Mouse (Mus musculus): ENCODE results near the gene Iscu. TPM values are rescaled to one million over a fixed set of nuclear protein-coding genes. Genes with fewer than 3 reads are reported as not detected.

Gene Iscu
- 12.3 TPM for polyA plus RNA-seq (2014; fragmentation: Illumina TruSeq; extraction: RNeasy Lipid Tissue Mini Kit (QIAGEN cat#74804); ENCODE audit: low replicate concordance)

DNA sequence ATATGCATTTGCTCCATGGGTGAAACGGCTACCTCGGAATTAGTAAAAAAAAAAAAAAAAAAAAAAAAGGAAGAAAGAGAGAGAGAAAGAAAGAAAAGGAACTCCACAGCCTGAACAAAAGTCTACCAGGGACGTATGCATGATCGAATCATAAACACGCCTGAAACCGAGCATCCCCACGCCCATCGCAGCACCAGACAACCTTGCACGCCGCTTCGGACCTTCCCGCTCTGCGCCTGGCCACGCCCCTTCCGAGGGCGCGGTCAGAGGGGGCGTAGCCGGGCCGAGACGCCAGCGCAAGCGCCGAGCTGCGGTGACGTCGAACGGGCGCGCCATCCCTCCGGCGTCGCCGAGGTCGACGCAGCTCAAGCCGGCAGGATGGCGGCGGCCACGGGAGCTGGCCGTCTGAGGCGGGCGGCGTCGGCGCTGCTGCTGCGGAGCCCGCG is at the start of gene Iscu, which contains the start of gene Sart3:
Gene Iscu, plus strand, starts transcription at position 299 of the 446 bp plus-strand sequence.
Gene Sart3, minus strand, starts transcription at position 61 of the 446 bp plus-strand sequence.

GRCm38 (mm10) chr5:113724446-113724845 is 48.1 kb upstream of the Iscu start, which contains the start of gene 1700069L16Rik:
1700069L16Rik (minus strand) TSS chr5:113724772.

DNA sequence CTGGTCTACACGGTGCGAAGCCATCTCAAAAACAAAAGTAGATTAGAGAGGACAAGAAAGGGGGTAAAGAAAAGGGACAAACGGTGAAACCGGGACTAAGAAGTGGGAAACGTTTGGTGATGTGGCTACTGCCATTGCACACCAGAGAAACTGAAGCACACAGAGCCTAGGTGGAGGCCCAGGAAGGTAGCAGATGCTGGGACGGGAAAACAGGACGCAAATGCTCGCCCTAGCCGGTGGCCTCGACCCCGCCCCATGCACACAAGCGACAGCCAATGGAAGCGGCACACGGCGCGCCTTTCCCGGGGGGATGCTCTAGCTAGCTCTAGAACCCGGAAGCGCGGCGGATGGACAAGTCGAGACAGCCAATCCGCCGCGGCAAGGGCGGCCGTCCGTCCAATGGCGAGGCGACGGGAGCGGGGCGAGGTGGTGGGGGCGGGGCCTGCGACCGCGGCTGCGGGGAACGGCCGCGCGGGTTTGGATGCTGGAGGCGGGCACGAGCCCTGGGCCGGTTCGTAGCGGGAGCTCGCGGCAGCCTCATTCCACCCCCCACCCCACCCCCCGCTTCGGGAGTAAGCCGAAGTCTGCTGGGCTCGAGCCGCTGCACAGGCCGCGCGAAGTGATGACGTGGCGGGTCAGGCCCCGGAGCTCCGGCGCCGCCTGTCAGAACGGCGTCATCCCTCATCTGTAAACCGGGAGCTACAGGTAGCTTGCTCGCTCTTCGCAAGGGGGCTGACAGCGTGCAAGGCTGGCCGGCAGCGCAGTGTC is 37.0 kb upstream of the Iscu start, which contains the start of gene Ficd:
Gene Ficd, plus strand, starts transcription at position 459 of the 768 bp plus-strand sequence.

GRCm38 (mm10) chr5:113800280-113800679 is 27.7 kb downstream of the Iscu start, which contains the start of gene Tmem119:
Tmem119 (minus strand) TSS chr5:113800516.

Other genes starting within 250 kb of the Iscu start
- 0.26 TPM for gene Cmklr1, start 122.3 kb upstream of the Iscu start, polyA plus RNA-seq (2014; fragmentation: Illumina TruSeq; extraction: RNeasy Lipid Tissue Mini Kit (QIAGEN cat#74804); ENCODE audit: low replicate concordance)
- gene 1700069L16Rik, start 48.0 kb upstream of the Iscu start, polyA plus RNA-seq (2014; fragmentation: Illumina TruSeq; extraction: RNeasy Lipid Tissue Mini Kit (QIAGEN cat#74804); ENCODE audit: low replicate concordance): not detected
- gene Ficd, start 36.9 kb upstream of the Iscu start, polyA plus RNA-seq (2014; fragmentation: Illumina TruSeq; extraction: RNeasy Lipid Tissue Mini Kit (QIAGEN cat#74804); ENCODE audit: low replicate concordance): 1.6 TPM
- gene Sart3, start 238 bp upstream of the Iscu start, polyA plus RNA-seq (2014; fragmentation: Illumina TruSeq; extraction: RNeasy Lipid Tissue Mini Kit (QIAGEN cat#74804); ENCODE audit: low replicate concordance): 1.2 TPM
- not detected for gene Tmem119, start 27.8 kb downstream of the Iscu start, polyA plus RNA-seq (2014; fragmentation: Illumina TruSeq; extraction: RNeasy Lipid Tissue Mini Kit (QIAGEN cat#74804); ENCODE audit: low replicate concordance)
- not detected for gene Selplg, start 59.9 kb downstream of the Iscu start, polyA plus RNA-seq (2014; fragmentation: Illumina TruSeq; extraction: RNeasy Lipid Tissue Mini Kit (QIAGEN cat#74804); ENCODE audit: low replicate concordance)
- gene Coro1c, start 136.0 kb downstream of the Iscu start, polyA plus RNA-seq (2014; fragmentation: Illumina TruSeq; extraction: RNeasy Lipid Tissue Mini Kit (QIAGEN cat#74804); ENCODE audit: low replicate concordance): 18.3 TPM
- 0.93 TPM for gene Ssh1, start 221.1 kb downstream of the Iscu start, polyA plus RNA-seq (2014; fragmentation: Illumina TruSeq; extraction: RNeasy Lipid Tissue Mini Kit (QIAGEN cat#74804); ENCODE audit: low replicate concordance)
- 1.6 TPM for gene Dao, start 231.0 kb downstream of the Iscu start, polyA plus RNA-seq (2014; fragmentation: Illumina TruSeq; extraction: RNeasy Lipid Tissue Mini Kit (QIAGEN cat#74804); ENCODE audit: low replicate concordance)

All from small intestine, adult 10 weeks (tissue).